Mouse (Mus musculus): ENCODE data around the gene Angel2.

GRCm38 (mm10) chr1:190996346-190996877 lies 71.5 kb downstream of the Angel2 start:
- TF ChIP-seq CTCF (IDR thresholded peaks at IDR 0.05; ENCODE audit: low read depth) (peak; percentile 47), EP300 (IDR thresholded peaks at IDR 0.05; ENCODE audit: low read depth) (no peak)
